In genomic region chr11:98754151-98754620, GRCm38 (mm10) we compare ENCODE assay signal across 2 mouse cellular contexts.
TF ChIP-seq lines count a peak whose summit lies in the region.

No protein-coding gene starts in this region.

TF ChIP-seq in CH12.LX, 34 proteins besides CTCF, POLR2A, EP300 and RAD21 (continued from another document):
- TF ChIP-seq USF2 (conservative IDR thresholded peaks at IDR 0.05; ENCODE audit: low read depth, low read length) (no peak), MAFK (IDR thresholded peaks at IDR 0.05; ENCODE audit: insufficient replicate concordance, low read length) (no peak), CHD1 (IDR thresholded peaks at IDR 0.05; ENCODE audit: low read depth, low read length) (no peak), RCOR1 (conservative IDR thresholded peaks at IDR 0.05; ENCODE audit: low read depth, low read length) (no peak), MXI1 (IDR thresholded peaks at IDR 0.05; ENCODE audit: low read depth, low read length) (no peak; the same call in 1 of the 2 replicates), NRF1 (IDR thresholded peaks at IDR 0.05; ENCODE audit: low read depth, low read length) (no peak), IRF4 (IDR thresholded peaks at IDR 0.05; ENCODE audit: low read depth, low read length) (0 out of 2 replicates have a peak, but pooled peaks have one; percentile 33), SMC3 (IDR thresholded peaks at IDR 0.05; ENCODE audit: low read depth, low read length) (no peak), NELFE (IDR thresholded peaks at IDR 0.05; ENCODE audit: low read depth, low read length) (peak; percentile 28; the same call in 1 of the 2 replicates), ETS1 (conservative IDR thresholded peaks at IDR 0.05; ENCODE audit: low read depth, low read length) (peak; percentile 41; the same call in 1 of the 2 replicates), KAT2A (IDR thresholded peaks at IDR 0.05; ENCODE audit: insufficient replicate concordance, low read length) (0 out of 2 replicates have a peak, but pooled peaks have one; percentile 37), TBP (conservative IDR thresholded peaks at IDR 0.05; ENCODE audit: low read depth, low read length) (0 out of 2 replicates have a peak, but pooled peaks have one; percentile 60), POLR2AphosphoS2 (IDR thresholded peaks at IDR 0.05; ENCODE audit: low read depth, low read length) (no peak), GABPA (IDR thresholded peaks at IDR 0.05; ENCODE audit: insufficient replicate concordance, low read depth, low read length) (no peak), SIN3A (IDR thresholded peaks at IDR 0.05; ENCODE audit: low read length) (peak; percentile 33; the same call in 1 of the 2 replicates), USF1 (IDR thresholded peaks at IDR 0.05; ENCODE audit: low read depth, low read length) (no peak), PAX5 (IDR thresholded peaks at IDR 0.05; ENCODE audit: low read length) (no peak), JUND (conservative IDR thresholded peaks at IDR 0.05; ENCODE audit: low read depth, low read length) (no peak), HCFC1 (IDR thresholded peaks at IDR 0.05; ENCODE audit: low read depth, low read length) (no peak), CHD2 (IDR thresholded peaks at IDR 0.05; ENCODE audit: low read length) (peak; percentile 67), MAZ (IDR thresholded peaks at IDR 0.05; ENCODE audit: low read depth, low read length) (no peak), JUN (IDR thresholded peaks at IDR 0.05; ENCODE audit: insufficient read depth, low read depth, low read length) (no peak), ZKSCAN1 (IDR thresholded peaks at IDR 0.05; ENCODE audit: borderline replicate concordance, low read depth, low read length) (no peak), BHLHE40 (IDR thresholded peaks at IDR 0.05; ENCODE audit: low read depth, low read length) (0 out of 2 replicates have a peak, but pooled peaks have one; percentile 22), ZMIZ1 (IDR thresholded peaks at IDR 0.05; ENCODE audit: low read depth, low read length) (peak; percentile 48; the same call in 1 of the 2 replicates), E2F4 (IDR thresholded peaks at IDR 0.05; ENCODE audit: insufficient replicate concordance, low read depth, low read length) (no peak), MEF2A (IDR thresholded peaks at IDR 0.05; ENCODE audit: borderline replicate concordance, low read depth, low read length) (no peak), ZNF384 (IDR thresholded peaks at IDR 0.05; ENCODE audit: low read depth, low read length) (no peak), UBTF (IDR thresholded peaks at IDR 0.05; ENCODE audit: low read depth, low read length) (no peak), TCF12 (IDR thresholded peaks at IDR 0.05; ENCODE audit: low read depth, low read length) (peak; percentile 53; the same call in 1 of the 2 replicates)

TF ChIP-seq in myocyte, 11 proteins besides CTCF, POLR2A, EP300 and RAD21 (continued from another document):
- TF ChIP-seq SRF (IDR thresholded peaks at IDR 0.05; ENCODE audit: control insufficient read depth, insufficient read length, low read depth) (no peak), REST (IDR thresholded peaks at IDR 0.05; ENCODE audit: insufficient read depth, insufficient read length) (no peak), TCF12 (IDR thresholded peaks at IDR 0.05; ENCODE audit: insufficient read depth, poor library complexity, severe bottlenecking) (no peak)
